Comparison of ENCODE assay signal across 34 mouse cellular contexts in the genomic region with DNA sequence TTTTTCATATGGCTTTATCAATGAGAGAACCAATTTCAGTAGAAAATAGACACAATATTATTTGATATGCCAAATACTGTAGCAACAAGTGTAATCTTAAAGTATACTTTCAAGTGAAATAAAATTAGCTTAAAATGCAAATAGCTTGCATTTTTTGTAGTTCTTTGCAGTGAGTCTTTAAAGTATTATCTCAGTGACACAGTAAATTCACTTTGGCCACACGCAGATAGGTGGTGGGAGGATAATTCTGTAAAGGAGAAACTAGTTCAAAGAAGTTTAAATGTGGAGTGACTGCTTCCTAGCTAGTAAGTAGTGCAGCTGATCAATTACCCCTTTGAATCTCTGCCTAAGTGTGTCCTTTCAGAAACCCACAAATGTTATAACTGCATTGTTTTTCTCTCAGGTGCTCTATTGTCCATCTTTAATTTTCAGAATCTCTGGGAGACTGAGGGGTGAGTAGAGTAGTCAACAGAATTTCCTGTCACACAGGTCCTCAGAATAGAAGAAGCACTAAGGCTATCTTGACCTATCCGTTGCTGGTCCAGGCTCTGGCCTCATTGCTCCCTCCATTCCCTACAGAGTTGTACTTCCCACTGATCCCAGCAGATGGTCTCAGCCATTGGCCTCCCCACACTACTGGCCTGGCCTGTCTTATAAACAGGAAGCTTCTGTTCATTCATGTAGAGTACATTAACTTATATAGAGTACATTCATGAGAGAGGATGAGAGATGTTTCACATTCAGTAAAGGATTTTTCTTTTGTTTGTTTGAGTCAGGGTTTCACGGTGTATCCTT. TPM values are rescaled to one million over a fixed set of nuclear protein-coding genes. Genes with fewer than 3 reads are reported as not detected.
DNase-seq lines count a peak whose midpoint lies in the region; ATAC-seq and TF ChIP-seq lines count a peak whose summit lies in the region.
"Had no signal": no experiment of that assay in that cellular context is flagged by ENCODE, and none has a peak within 500 bp of the region (broad histone marks: within the 10 kb centered on the region; RNA-seq: fewer than 3 reads in every experiment).

No protein-coding gene starts in this region.

- ATAC-seq in cerebellum, adult (ENCODE audit: insufficient number of reproducible peaks, low FRiP score, low TSS enrichment) = no peak
- no peak for ATAC-seq in liver, postnatal 0 days
- ATAC-seq in megakaryocyte, adult 5-6 weeks (ENCODE audit: poor library complexity, severe bottlenecking) = no peak
- ATAC-seq in stomach, embryonic 14.5 days (ENCODE audit: insufficient number of reproducible peaks, insufficient read depth, low FRiP score, low read depth) = no peak
- ATAC-seq: forebrain, embryonic 13.5 days; hindbrain, postnatal 0 days; liver, embryonic 12.5 days; midbrain, embryonic 13.5 days; Patski had no signal

- TF ChIP-seq POLR2A in cerebellum, adult 2 months (IDR thresholded peaks at IDR 0.05; ENCODE audit: borderline replicate concordance, insufficient read depth, low read length) = no peak

- peaks cover 11% of the 10 kb centered on the region for H3K4me1 ChIP-seq in cerebellum, adult 2 months (ENCODE audit: control insufficient read depth, insufficient read depth, low read length)
- H3K4me1 ChIP-seq in liver, postnatal 0 days (ENCODE audit: insufficient read depth) = peaks cover 20% of the 10 kb centered on the region
- peaks cover 70% of the 10 kb centered on the region for H3K4me1 ChIP-seq in megakaryocyte, embryonic 14.5 days
- H3K4me1 ChIP-seq in stomach, embryonic 14.5 days (ENCODE audit: control insufficient read depth, insufficient read depth, low read length) = peaks cover 14% of the 10 kb centered on the region

- no peaks in the 10 kb centered on the region for H3K27me3 ChIP-seq in cerebellum, adult 2 months (ENCODE audit: control insufficient read depth, insufficient read depth, low read length)
- no peaks in the 10 kb centered on the region for H3K27me3 ChIP-seq in liver, postnatal 0 days (ENCODE audit: insufficient read depth, low read length)
- H3K27me3 ChIP-seq in megakaryocyte, embryonic 14.5 days (replicated peaks) = no peaks in the 10 kb centered on the region
- no peaks in the 10 kb centered on the region for H3K27me3 ChIP-seq in stomach, embryonic 14.5 days (ENCODE audit: control insufficient read depth, insufficient read depth, low read length)
- H3K27me3 ChIP-seq: forebrain, embryonic 13.5 days; heart, embryonic 15.5 days; hindbrain, embryonic 12.5 days; kidney, embryonic 15.5 days; limb, embryonic 13.5 days; liver, embryonic 12.5 days; midbrain, embryonic 13.5 days; neural tube, embryonic 13.5 days; Patski had no signal

- no peak overlapping the region for H3K27ac ChIP-seq in cerebellum, adult 2 months (ENCODE audit: insufficient read depth, low read length)
- no peak overlapping the region for H3K27ac ChIP-seq in liver, postnatal 0 days (ENCODE audit: low read depth)
- peak overlapping the region; percentile 15; the same call in 1 of the 2 replicates for H3K27ac ChIP-seq in stomach, embryonic 14.5 days (ENCODE audit: low read length)
- H3K27ac ChIP-seq: forebrain, embryonic 13.5 days; heart, embryonic 15.5 days; hindbrain, embryonic 12.5 days; hindbrain, postnatal 0 days; kidney, embryonic 15.5 days; limb, embryonic 13.5 days; liver, embryonic 12.5 days; midbrain, embryonic 13.5 days; neural tube, embryonic 13.5 days had no signal

- no peak for TF ChIP-seq EP300 in liver, postnatal 0 days (IDR thresholded peaks at IDR 0.05; ENCODE audit: low read depth)

- no peak overlapping the region for H3K4me2 ChIP-seq in liver, postnatal 0 days (ENCODE audit: low read depth, low read length)
- H3K4me2 ChIP-seq in stomach, embryonic 14.5 days (replicated peaks; ENCODE audit: low read depth, low read length) = no peak overlapping the region
- H3K4me2 ChIP-seq: forebrain, embryonic 13.5 days; heart, embryonic 15.5 days; hindbrain, embryonic 12.5 days; kidney, embryonic 15.5 days; limb, embryonic 13.5 days; liver, embryonic 12.5 days; midbrain, embryonic 13.5 days; neural tube, embryonic 13.5 days had no signal

- TF ChIP-seq CTCF in cerebellum, adult 2 months (IDR thresholded peaks at IDR 0.05; ENCODE audit: borderline replicate concordance, insufficient read depth, low read depth, low read length) = peak; percentile 27; the same call in 1 of the 2 replicates
- TF ChIP-seq CTCF in liver, postnatal 0 days (IDR thresholded peaks at IDR 0.05; ENCODE audit: low read depth) = 0 out of 2 replicates have a peak, but pooled peaks have one; percentile 12

- DNase-seq in cerebellum, adult 2 months = peak; percentile 51 to 67
- no peak for DNase-seq in liver, postnatal 0 days
- no peak for DNase-seq in liver
- no peak for DNase-seq in retina, postnatal 1 day
- DNase-seq: adrenal gland, postnatal 10 days; cerebellum, adult 9-10 months; gastrocnemius, postnatal 10 days; kidney, adult 11 months; kidney, postnatal 4 days; lung, adult 18-20 months; right cerebral cortex, postnatal 14 days; thymus, adult 2 months; thymus, postnatal 36 days had no signal

- no peak overlapping the region for H3K9ac ChIP-seq in liver, postnatal 0 days (replicated peaks)
- H3K9ac ChIP-seq in stomach, embryonic 14.5 days (replicated peaks; ENCODE audit: low read depth, low read length) = no peak overlapping the region
- H3K9ac ChIP-seq: forebrain, embryonic 13.5 days; heart, embryonic 15.5 days; hindbrain, embryonic 12.5 days; kidney, embryonic 15.5 days; limb, embryonic 13.5 days; liver, embryonic 12.5 days; midbrain, embryonic 13.5 days; neural tube, embryonic 13.5 days had no signal

- no peak overlapping the region for H3K4me3 ChIP-seq in cerebellum, adult 2 months (replicated peaks; ENCODE audit: insufficient read depth, low read depth, low read length)
- H3K4me3 ChIP-seq in liver, postnatal 0 days (ENCODE audit: low read depth, low read length) = no peak overlapping the region
- peak overlapping the region; percentile 87 for H3K4me3 ChIP-seq in megakaryocyte, embryonic 14.5 days (replicated peaks)
- no peak overlapping the region for H3K4me3 ChIP-seq in stomach, embryonic 14.5 days (ENCODE audit: low read depth, low read length)
- H3K4me3 ChIP-seq: forebrain, embryonic 13.5 days; heart, embryonic 15.5 days; hindbrain, embryonic 12.5 days; kidney, embryonic 15.5 days; limb, embryonic 13.5 days; liver, embryonic 12.5 days; midbrain, embryonic 13.5 days; neural tube, embryonic 13.5 days had no signal

- no peaks in the 10 kb centered on the region for H3K9me3 ChIP-seq in liver, postnatal 0 days (ENCODE audit: low read length)
- H3K9me3 ChIP-seq in megakaryocyte, embryonic 14.5 days = no peaks in the 10 kb centered on the region
- no peaks in the 10 kb centered on the region for H3K9me3 ChIP-seq in stomach, embryonic 14.5 days (ENCODE audit: control insufficient read depth, low read depth, low read length)
- H3K9me3 ChIP-seq: forebrain, embryonic 13.5 days; G1E; heart, embryonic 15.5 days; hindbrain, embryonic 12.5 days; kidney, embryonic 15.5 days; limb, embryonic 13.5 days; liver, embryonic 12.5 days; midbrain, embryonic 13.5 days; neural tube, embryonic 13.5 days had no signal

- WGBS in cerebellum, adult 2 months = 35% methylated on average over 3 of the region's 3 CpGs
- 69% methylated on average over 3 of the region's 3 CpGs for WGBS in liver, postnatal 0 days (ENCODE audit: insufficient replicate concordance)
- 64% methylated on average over 3 of the region's 3 CpGs for WGBS in stomach, embryonic 14.5 days

- no peaks in the 10 kb centered on the region for H3K36me3 ChIP-seq in liver, postnatal 0 days (replicated peaks; ENCODE audit: insufficient read depth, low read length)
- peaks cover 39% of the 10 kb centered on the region for H3K36me3 ChIP-seq in megakaryocyte, embryonic 14.5 days (replicated peaks; ENCODE audit: low read length)
- H3K36me3 ChIP-seq in stomach, embryonic 14.5 days (ENCODE audit: control insufficient read depth, insufficient read depth, low read length) = no peaks in the 10 kb centered on the region
- H3K36me3 ChIP-seq: heart, embryonic 15.5 days; hindbrain, embryonic 12.5 days; kidney, embryonic 15.5 days; limb, embryonic 13.5 days; liver, embryonic 12.5 days; midbrain, embryonic 13.5 days; neural tube, embryonic 13.5 days had no signal

RNA-seq across cellular contexts. Expression of a gene that starts 4.4 kb away (rescaled TPM):
- 137 and 154 TPM in 2 replicates for polyA plus RNA-seq in cerebellum, adult 2 months (2012; rRNA removed)
- polyA plus RNA-seq in liver, postnatal 0 days (2015; fragmentation: Nextera tagmentation; extraction: Ambion mirVana) = 5.5 and 6.0 TPM in 2 replicates
- polyA plus RNA-seq in megakaryocyte, embryonic 14.5 days (2012; ENCODE audit: insufficient read depth, low replicate concordance) = 696 and 878 TPM in 2 replicates
- total RNA-seq in megakaryocyte, adult 5-6 weeks (2015) = 20.2 and 24.2 TPM in 2 replicates
- 52.8 and 56.8 TPM in 2 replicates for total RNA-seq in megakaryocyte, adult 5-6 weeks (2017)
- 6.9 and 7.2 TPM in 2 replicates for polyA plus RNA-seq in stomach, embryonic 14.5 days (2014; fragmentation: Nextera tagmentation; extraction: Ambion mirVana)

RNA-seq across cellular contexts. Expression of a gene that starts 42.9 kb away (rescaled TPM):
- 0.16 TPM in 2 replicates for polyA plus RNA-seq in cerebellum, adult 2 months (2012; rRNA removed)
- 0.26 TPM in 1 of 2 replicates, not detected in the other for polyA plus RNA-seq in liver, postnatal 0 days (2015; fragmentation: Nextera tagmentation; extraction: Ambion mirVana)
- polyA plus RNA-seq in megakaryocyte, embryonic 14.5 days (2012; ENCODE audit: insufficient read depth, low replicate concordance) = not detected in 2 replicates
- total RNA-seq in megakaryocyte, adult 5-6 weeks (2015) = not detected in 2 replicates
- total RNA-seq in megakaryocyte, adult 5-6 weeks (2017) = not detected in 2 replicates
- polyA plus RNA-seq in stomach, embryonic 14.5 days (2014; fragmentation: Nextera tagmentation; extraction: Ambion mirVana) = 20.9 and 22.6 TPM in 2 replicates
- total RNA-seq: adrenal gland, postnatal 10 days; G1E; gastrocnemius, postnatal 10 days; heart, postnatal 25 days; hindbrain, postnatal 0 days; layer of hippocampus, adult 8-10 months; layer of hippocampus, postnatal 25 days; left cerebral cortex, adult 8-10 months; left cerebral cortex, postnatal 36 days; megakaryocyte-erythroid progenitor cell, adult 5-6 weeks had no signal
- polyA plus RNA-seq: forebrain, embryonic 13.5 days; G1E; midbrain, embryonic 13.5 days; neural tube, embryonic 13.5 days; Patski had no signal

RNA-seq across cellular contexts. Expression of a gene that starts 59.4 kb away (rescaled TPM):
- 148 and 176 TPM in 2 replicates for polyA plus RNA-seq in cerebellum, adult 2 months (2012; rRNA removed)
- 0.18 and 0.40 TPM in 2 replicates for polyA plus RNA-seq in liver, postnatal 0 days (2015; fragmentation: Nextera tagmentation; extraction: Ambion mirVana)
- polyA plus RNA-seq in megakaryocyte, embryonic 14.5 days (2012; ENCODE audit: insufficient read depth, low replicate concordance) = not detected in 2 replicates
- total RNA-seq in megakaryocyte, adult 5-6 weeks (2015) = not detected in 2 replicates
- not detected in 2 replicates for total RNA-seq in megakaryocyte, adult 5-6 weeks (2017)
- 1.1 and 2.0 TPM in 2 replicates for polyA plus RNA-seq in stomach, embryonic 14.5 days (2014; fragmentation: Nextera tagmentation; extraction: Ambion mirVana)
- total RNA-seq: G1E; heart, postnatal 25 days; megakaryocyte-erythroid progenitor cell, adult 5-6 weeks had no signal
- polyA plus RNA-seq: G1E, Patski had no signal

Comparison
In these comparisons a context has a peak if more than half of its experiments do, and no peak if none do; other contexts are left out.
1. DNase-seq: peak in cerebellum, adult 2 months (2 of 2); none in liver, postnatal 0 days (single experiment), liver (single experiment) and retina, postnatal 1 day (single experiment).
2. RNA of a gene that starts 4.4 kb away (polyA plus RNA-seq): 696 to 878 TPM in megakaryocyte, embryonic 14.5 days and 137 to 154 TPM in cerebellum, adult 2 months; 6.9 to 7.2 TPM in stomach, embryonic 14.5 days and 5.5 to 6.0 TPM in liver, postnatal 0 days; every median in the first group is over 10 times any median in the second.
3. RNA of a gene that starts 42.9 kb away (polyA plus RNA-seq): 20.9 to 22.6 TPM in stomach, embryonic 14.5 days; 0.26 TPM in liver, postnatal 0 days, 0.16 TPM in cerebellum, adult 2 months and not detected in megakaryocyte, embryonic 14.5 days; every median in the first group is over 10 times any median in the second.
4. RNA of a gene that starts 59.4 kb away (polyA plus RNA-seq): 148 to 176 TPM in cerebellum, adult 2 months; 1.1 to 2.0 TPM in stomach, embryonic 14.5 days, 0.18 to 0.40 TPM in liver, postnatal 0 days and not detected in megakaryocyte, embryonic 14.5 days; every median in the first group is over 10 times any median in the second.